Mouse (Mus musculus) granulocyte monocyte progenitor cell, adult 5-6 weeks (primary cell): ENCODE data around the gene Ipcef1. TPM values are rescaled to one million over a fixed set of nuclear protein-coding genes. Genes with fewer than 3 reads are reported as not detected.

Experiments used
- ATAC-seq: replicated peaks from 2 replicates; pipeline ENCODE4 v1.8.0; 2016; ENCODE audit warnings: mild to moderate bottlenecking, moderate TSS enrichment, inconsistent platforms; ENCODE audit not compliant: poor library complexity, severe bottlenecking
- total RNA-seq, 2 experiments: library from RNA; stranded (forward) in 1 of 2; stranded (reverse) in 1 of 2; fragments of 200-712, 200-1000 nt in 1 of 2; fragments of >200 nt in 1 of 2; fragmentation: Nextera tagmentation in 1 of 2; gene quantifications; 2 replicates each; pipeline ENCODE4 v1.2.3; 2014 to 2017

Ipcef1 gene
- total RNA-seq, 2 experiments from 2014 or later, result 2.1 to 2.6 TPM

- no peak for ATAC-seq
These were observed 73.1 kb downstream of the Ipcef1 start for GRCm38 (mm10) chr10:6979216-6979615.

- ATAC-seq, result no peak
These were observed 73.5 kb downstream of the Ipcef1 start for GRCm38 (mm10) chr10:6978733-6979132.

- no peak for ATAC-seq
These were observed 74.4 kb downstream of the Ipcef1 start for GRCm38 (mm10) chr10:6977843-6978242.

GRCm38 (mm10) chr10:6968334-6968733, 83.9 kb downstream of the Ipcef1 start:
- no peak for ATAC-seq

- ATAC-seq, result no peak
These were observed 84.6 kb downstream of the Ipcef1 start for GRCm38 (mm10) chr10:6967588-6968242.

GRCm38 (mm10) chr10:6958791-6959190, 93.5 kb downstream of the Ipcef1 start:
- ATAC-seq, result no peak

- ATAC-seq, result no peak
These were observed 95.9 kb downstream of the Ipcef1 start for GRCm38 (mm10) chr10:6956357-6956756.

- no peak for ATAC-seq
These were observed 97.7 kb downstream of the Ipcef1 start for GRCm38 (mm10) chr10:6954533-6954932.

- no peak for ATAC-seq
These were observed 99.2 kb downstream of the Ipcef1 start for GRCm38 (mm10) chr10:6953115-6953514.

GRCm38 (mm10) chr10:6936671-6937425, 115.4 kb downstream of the Ipcef1 start:
- ATAC-seq, result no peak

GRCm38 (mm10) chr10:6934776-6935175, 117.5 kb downstream of the Ipcef1 start:
- ATAC-seq, result no peak

- ATAC-seq, result no peak
These were observed 121.4 kb downstream of the Ipcef1 start for GRCm38 (mm10) chr10:6930889-6931288.

GRCm38 (mm10) chr10:6930398-6930797, 121.9 kb downstream of the Ipcef1 start:
- ATAC-seq, result no peak

GRCm38 (mm10) chr10:6928905-6929304, 123.4 kb downstream of the Ipcef1 start:
- no peak for ATAC-seq

GRCm38 (mm10) chr10:6927600-6928223, 124.6 kb downstream of the Ipcef1 start:
- ATAC-seq, result no peak

- no peak for ATAC-seq
These were observed 125.6 kb downstream of the Ipcef1 start for GRCm38 (mm10) chr10:6926724-6927123.

- peak; percentile 99 for ATAC-seq
These were observed 135.6 kb downstream of the Ipcef1 start for GRCm38 (mm10) chr10:6916545-6917257.

- peak; percentile 55 for ATAC-seq
These were observed 136.3 kb downstream of the Ipcef1 start for GRCm38 (mm10) chr10:6915991-6916390.

GRCm38 (mm10) chr10:6909763-6910162, 142.5 kb downstream of the Ipcef1 start:
- ATAC-seq, result no peak

- ATAC-seq, result no peak
These were observed 150.4 kb downstream of the Ipcef1 start for GRCm38 (mm10) chr10:6901819-6902393.
